Mouse (Mus musculus) stomach, postnatal 0 days (tissue): ENCODE data around the gene Stpg4. TPM values are rescaled to one million over a fixed set of nuclear protein-coding genes. Genes with fewer than 3 reads are reported as not detected.

ENCODE experiments used
- ATAC-seq: fragments of 200-750 bp; cut with Nextera tagmentation; 2 replicates; pipeline ENCODE4 v1.8.0; 2017; ENCODE audit not compliant: low FRiP score, low TSS enrichment
- DNase-seq: peaks from one replicate; pipeline ENCODE4 v3.0.0-alpha.2; 2016; ENCODE audit warnings: low spot score
- H3K27ac ChIP-seq: fragments of 300-500 bp; sonication (generic); replicated peaks from 2 replicates; pipeline ENCODE4 v1.5.1; 2014; ENCODE audit warnings: mild to moderate bottlenecking, control low read depth
- H3K27me3 ChIP-seq: fragments of 300-500 bp; sonication (generic); 2 replicates; pipeline ENCODE4 v1.6.1; 2014; ENCODE audit warnings: low read length; ENCODE audit not compliant: control insufficient read depth, insufficient read depth
- H3K36me3 ChIP-seq: fragments of 300-500 bp; sonication (generic); 2 replicates; pipeline ENCODE4 v1.6.1; 2014; ENCODE audit warnings: low read length, mixed read lengths; ENCODE audit not compliant: control insufficient read depth, insufficient read depth
- H3K4me1 ChIP-seq: fragments of 300-500 bp; sonication (generic); replicated peaks from 2 replicates; pipeline ENCODE4 v1.6.1; 2014; ENCODE audit warnings: antibody characterized with exemption; ENCODE audit not compliant: control insufficient read depth, insufficient read depth
- H3K4me2 ChIP-seq: fragments of 300-500 bp; sonication (generic); replicated peaks from 2 replicates; pipeline ENCODE4 v1.6.1; 2014; ENCODE audit warnings: low read depth, mild to moderate bottlenecking, control low read depth, moderate library complexity
- H3K4me3 ChIP-seq: fragments of 300-500 bp; sonication (generic); 2 replicates; pipeline ENCODE4 v1.5.1; 2014; ENCODE audit warnings: low read depth, low read length, control low read depth
- H3K9ac ChIP-seq: fragments of 300-500 bp; sonication (generic); 2 replicates; pipeline ENCODE4 v1.6.1; 2014; ENCODE audit warnings: mild to moderate bottlenecking, low read length, control low read depth, mixed read lengths
- H3K9me3 ChIP-seq: fragments of 300-500 bp; sonication (generic); 2 replicates; pipeline ENCODE4 v1.6.1; 2016; ENCODE audit warnings: low read length; ENCODE audit not compliant: control insufficient read depth
- CTCF ChIP-seq: IDR thresholded peaks from 2 replicates; pipeline ENCODE4 v1.5.1; 2016; ENCODE audit warnings: antibody characterized with exemption, low read depth, mild to moderate bottlenecking, moderate library complexity
- EP300 ChIP-seq: optimal IDR thresholded peaks from 2 replicates; pipeline ENCODE3; 2016; ENCODE audit warnings: antibody characterized with exemption
- WGBS: fragments of 180-500 bp; shearing (Covaris S2); extraction: QIAGEN DNeasy Blood & Tissue Kit; methylation state at CpG from one replicate; pipeline ENCODE4 v1.1.7; 2014; 5-methylcytosine and 5-hydroxymethylcytosine counted together
- polyA plus RNA-seq: library from polyadenylated mRNA; unstranded; fragments of >200 nt; fragmentation: Nextera tagmentation; extraction: Ambion mirVana; gene quantifications from 2 replicates; pipeline ENCODE4 v1.2.1, GENCODE M21; 2015

The Stpg4 gene
- polyA plus RNA-seq, 1 experiment from 2014 or later, result not detected

DNA sequence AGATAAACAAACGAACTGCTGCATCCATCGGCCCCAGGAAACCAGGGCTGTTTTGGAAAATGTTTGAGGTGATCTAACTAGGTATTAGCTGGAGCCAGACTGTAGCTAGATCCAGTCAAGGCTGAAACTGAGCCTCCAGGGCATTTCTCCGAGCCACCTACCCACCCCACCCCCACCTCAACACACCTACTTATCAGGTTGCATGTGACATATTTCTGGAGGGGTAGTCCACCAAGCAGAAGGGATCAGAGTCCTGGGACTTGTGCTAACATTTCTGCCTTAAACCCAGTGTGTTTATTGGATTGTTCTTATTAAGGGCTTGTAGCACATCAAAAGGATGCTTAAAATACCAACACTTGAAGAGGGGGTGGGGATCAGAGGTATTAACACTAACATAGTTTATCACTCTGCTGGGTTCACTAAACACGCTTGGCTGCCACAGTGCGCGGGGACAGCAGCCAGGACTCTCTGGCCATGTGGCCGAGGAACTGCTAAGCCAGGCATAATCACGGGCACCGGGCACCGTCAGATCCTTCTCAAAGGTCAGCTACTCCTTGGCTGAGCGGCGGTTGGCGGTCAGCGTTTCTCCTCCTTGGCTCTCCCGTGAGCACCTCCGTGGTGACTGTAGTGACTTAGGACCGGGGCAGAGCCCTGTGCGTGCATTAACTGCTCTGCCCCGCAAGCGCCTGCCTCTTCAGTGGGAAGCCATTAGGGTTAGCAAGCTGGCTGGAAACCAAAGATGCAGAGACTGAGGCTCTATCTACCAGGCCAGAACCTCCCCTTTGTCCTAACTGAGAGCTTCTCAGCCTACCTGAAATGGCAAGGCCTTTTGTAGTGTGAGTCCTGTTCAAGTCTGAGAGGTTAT lies 76.1 kb downstream of the Stpg4 start:
- H3K4me2 ChIP-seq, result no peak overlapping the region
- no peak overlapping the region for H3K4me3 ChIP-seq
- H3K27ac ChIP-seq, result peak overlapping the region; percentile 75
- H3K27me3 ChIP-seq, result no peaks in the 10 kb centered on the region
- no peak for DNase-seq
- H3K36me3 ChIP-seq, result no peaks in the 10 kb centered on the region
- 0 out of 2 replicates have a peak, but pooled peaks have one; percentile 18 for ATAC-seq
- H3K4me1 ChIP-seq, result peaks cover 10% of the 10 kb centered on the region; the same call in 1 of the 2 replicates
- TF ChIP-seq CTCF, result no peak
- TF ChIP-seq EP300, result no peak
- no peaks in the 10 kb centered on the region for H3K9me3 ChIP-seq
- WGBS, result 30% methylated on average over 20 of the region's 20 CpGs
- H3K9ac ChIP-seq, result no peak overlapping the region

DNA sequence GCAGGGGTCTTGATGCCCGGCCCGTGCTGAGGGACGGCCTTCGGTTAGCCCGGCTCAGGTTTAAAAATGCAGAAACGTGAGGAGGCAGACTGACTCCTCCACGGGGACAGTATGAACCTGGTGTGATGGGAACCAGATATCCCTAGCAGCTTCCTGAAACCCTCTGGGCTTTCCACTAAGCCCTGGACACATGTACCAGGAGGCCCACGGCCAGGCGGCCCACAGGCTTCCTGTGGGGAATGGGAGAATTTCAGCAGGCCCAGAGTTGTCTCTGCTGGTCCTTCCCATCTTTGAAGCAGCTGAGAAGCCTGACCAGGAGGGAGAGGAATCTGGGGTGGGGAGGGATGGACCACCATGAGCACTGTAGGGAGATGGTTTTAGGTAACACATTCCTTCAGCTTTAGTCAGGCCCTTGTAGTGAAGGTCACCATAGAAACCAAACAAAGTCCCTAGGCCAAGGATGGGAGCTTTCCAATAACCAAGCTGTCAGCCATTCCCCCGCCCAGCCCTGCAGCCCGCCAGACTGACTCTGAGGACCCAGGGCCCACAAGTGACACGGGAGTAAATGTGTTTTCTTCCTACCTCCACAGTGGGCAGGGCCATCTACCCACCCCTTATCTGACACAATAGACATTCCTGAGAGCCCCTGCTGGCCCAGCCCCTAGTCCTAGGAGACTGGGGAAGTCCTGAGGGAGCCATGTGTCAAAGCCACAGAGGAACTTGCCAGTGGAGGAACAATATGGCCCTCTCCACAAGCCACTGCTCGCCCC lies 76.9 kb downstream of the Stpg4 start:
- H3K27me3 ChIP-seq, result no peaks in the 10 kb centered on the region
- TF ChIP-seq EP300 (no peak), CTCF (no peak)
- H3K36me3 ChIP-seq, result no peaks in the 10 kb centered on the region
- H3K9me3 ChIP-seq, result no peaks in the 10 kb centered on the region
- DNase-seq, result no peak
- H3K4me3 ChIP-seq, result no peak overlapping the region
- peak; percentile 19; the same call in 1 of the 2 replicates for ATAC-seq
- H3K4me2 ChIP-seq, result no peak overlapping the region
- 50% methylated on average over 13 of the region's 13 CpGs for WGBS
- H3K27ac ChIP-seq, result peak overlapping the region; percentile 75
- H3K9ac ChIP-seq, result peak overlapping the region; percentile 23; the same call in 1 of the 2 replicates
- H3K4me1 ChIP-seq, result peaks cover 10% of the 10 kb centered on the region; the same call in 1 of the 2 replicates

DNA sequence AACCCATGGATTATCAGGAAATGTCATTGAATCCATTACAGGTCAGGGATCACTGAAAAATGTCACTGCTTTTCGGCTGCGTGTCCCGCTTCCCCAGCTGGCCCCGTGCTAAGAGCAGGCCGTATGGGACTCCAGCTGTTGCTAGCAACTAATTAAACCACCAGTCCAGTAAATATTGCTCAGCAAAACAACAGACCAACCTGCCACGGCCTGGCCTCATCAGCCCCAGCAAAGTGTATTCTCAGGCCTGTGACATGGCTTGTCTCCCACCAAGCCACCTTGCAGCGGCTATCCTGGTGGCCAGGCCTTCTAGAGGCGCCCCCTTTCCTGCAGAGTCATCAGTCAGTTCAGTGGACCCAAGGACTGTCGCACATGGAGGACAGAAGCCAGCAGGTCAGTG lies 78.0 kb downstream of the Stpg4 start:
- H3K27me3 ChIP-seq, result no peaks in the 10 kb centered on the region
- WGBS, result 90% methylated on average over 9 of the region's 9 CpGs
- H3K9me3 ChIP-seq, result no peaks in the 10 kb centered on the region
- H3K4me3 ChIP-seq, result no peak overlapping the region
- ATAC-seq (no peak), DNase-seq (no peak)
- H3K27ac ChIP-seq, result no peak overlapping the region
- H3K36me3 ChIP-seq, result no peaks in the 10 kb centered on the region
- H3K4me2 ChIP-seq, result no peak overlapping the region
- TF ChIP-seq EP300 (no peak), CTCF (no peak)
- H3K9ac ChIP-seq, result no peak overlapping the region
- peaks cover 10% of the 10 kb centered on the region; the same call in 1 of the 2 replicates for H3K4me1 ChIP-seq

GRCm38 (mm10) chr17:87349069-87349468 lies 78.5 kb downstream of the Stpg4 start:
- Histone ChIP-seq H3K27me3 (no peaks in the 10 kb centered on the region), H3K9ac (no peak overlapping the region), H3K4me1 (peaks cover 10% of the 10 kb centered on the region; the same call in 1 of the 2 replicates), H3K4me3 (no peak overlapping the region), H3K4me2 (no peak overlapping the region), H3K36me3 (no peaks in the 10 kb centered on the region), H3K27ac (no peak overlapping the region), H3K9me3 (no peaks in the 10 kb centered on the region)
- ATAC-seq, result no peak
- no peak for TF ChIP-seq EP300
- TF ChIP-seq CTCF, result peak; percentile 54
- 34% methylated on average over 9 of the region's 9 CpGs for WGBS
- no peak for DNase-seq

DNA sequence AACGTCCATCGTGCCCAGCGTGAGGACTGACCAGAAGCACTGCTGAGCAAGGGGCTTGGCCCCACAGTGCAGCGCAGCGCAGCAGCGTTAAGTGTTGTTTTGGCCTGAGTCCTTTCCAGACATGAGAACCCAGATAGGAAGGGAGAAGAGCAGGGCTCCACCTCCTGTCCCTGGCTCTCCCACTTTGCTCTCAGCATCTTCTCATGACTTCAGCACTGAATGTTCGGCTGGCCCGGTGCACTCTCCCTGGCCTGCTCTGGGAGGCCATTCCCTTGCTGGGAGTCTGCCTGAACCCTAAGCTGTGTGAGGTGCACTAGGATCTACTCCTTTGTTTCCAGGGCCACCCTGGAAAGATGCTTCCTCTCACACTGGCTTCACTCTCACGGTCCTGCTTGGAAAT lies 79.2 kb downstream of the Stpg4 start:
- DNase-seq (no peak), ATAC-seq (no peak)
- H3K4me1 ChIP-seq, result peaks cover 10% of the 10 kb centered on the region; the same call in 1 of the 2 replicates
- no peak overlapping the region for H3K4me3 ChIP-seq
- no peaks in the 10 kb centered on the region for H3K27me3 ChIP-seq
- no peak overlapping the region for H3K27ac ChIP-seq
- H3K9me3 ChIP-seq, result no peaks in the 10 kb centered on the region
- TF ChIP-seq CTCF (no peak), EP300 (no peak)
- 54% methylated on average over 9 of the region's 9 CpGs for WGBS
- H3K36me3 ChIP-seq, result no peaks in the 10 kb centered on the region
- no peak overlapping the region for H3K9ac ChIP-seq
- H3K4me2 ChIP-seq, result no peak overlapping the region
